Mouse (Mus musculus) heart, adult 2 months (tissue): Measurements from ENCODE around the gene Gnb2.

Experiments
- CTCF ChIP-seq: fragments of 200-600 bp; IDR thresholded peaks from 2 replicates; pipeline ENCODE4 v1.8.1; 2022; ENCODE audit warnings: antibody characterized with exemption, mild to moderate bottlenecking, moderate library complexity
- EP300 ChIP-seq: fragments of 200-500 bp; IDR thresholded peaks from 2 replicates; pipeline ENCODE4 v1.6.1; 2011; ENCODE audit warnings: low read depth, low read length, control low read depth; ENCODE audit not compliant: insufficient read depth
- POLR2A ChIP-seq: fragments of 200-500 bp; IDR thresholded peaks from 2 replicates; pipeline ENCODE4 v1.6.1; 2011; ENCODE audit warnings: mild to moderate bottlenecking, low read depth, low read length, control low read depth; ENCODE audit not compliant: insufficient read depth

DNA sequence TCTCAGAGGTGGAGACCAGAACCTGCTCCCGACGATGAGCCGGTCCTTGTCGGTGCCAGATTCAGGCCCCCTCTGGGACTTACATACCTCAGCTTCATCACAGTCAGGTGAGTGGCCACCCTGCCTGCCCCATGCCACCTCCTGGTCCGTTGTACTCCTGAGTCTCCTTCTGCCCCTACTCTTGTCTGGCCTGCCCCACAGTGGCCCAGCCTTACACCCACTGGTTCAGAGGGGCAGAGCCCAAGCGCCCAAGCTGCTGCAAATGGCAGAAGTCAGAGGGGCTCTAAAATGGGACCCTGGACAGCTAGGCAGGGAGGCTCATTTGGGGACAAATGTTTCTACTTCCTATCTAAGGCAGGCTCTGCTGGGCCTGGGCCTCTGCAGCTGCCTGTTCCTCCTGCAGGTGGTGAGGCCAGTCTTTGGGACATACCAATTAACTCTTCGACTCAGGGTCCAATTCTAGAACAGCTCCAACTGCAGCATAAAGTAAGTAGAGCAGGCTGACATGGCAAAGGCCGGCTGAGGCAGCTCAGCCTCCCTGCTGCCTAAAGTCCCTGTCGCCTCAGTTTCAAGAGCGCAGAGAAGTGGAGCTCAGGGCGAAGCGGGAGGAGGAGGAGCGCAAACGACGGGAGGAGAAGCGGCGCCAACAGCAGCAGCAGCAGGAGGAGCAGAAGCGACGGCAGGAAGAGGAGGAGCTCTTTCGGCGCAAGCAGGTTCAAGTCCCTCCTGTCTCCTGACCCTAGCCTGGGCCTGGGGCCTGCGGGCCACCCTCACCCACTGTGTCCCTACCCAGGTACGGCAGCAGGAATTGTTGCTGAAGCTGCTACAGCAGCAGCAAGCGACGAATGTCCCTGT lies 9.7 kb downstream of the Gnb2 start:
- TF ChIP-seq POLR2A (no peak), CTCF (no peak), EP300 (no peak)
